Mouse (Mus musculus) cerebellum, adult (tissue): ENCODE results near the gene Tmem63a.
"Not testable (repeated sequence)": the region's sequence is repeated elsewhere in the genome, so short reads cannot be mapped to it uniquely, and the experiment has no call there.

ENCODE experiments used
- ATAC-seq: cut with Nextera tagmentation; 2 replicates; pipeline ENCODE4 v1.9.2; 2017; ENCODE audit warnings: mild to moderate bottlenecking, moderate library complexity, mixed read lengths; ENCODE audit not compliant: insufficient number of reproducible peaks, low FRiP score, low TSS enrichment

Tmem63a gene

GRCm38 (mm10) chr1:180942166-180943031, at the start of gene Tmem63a:
Tmem63a (plus strand) TSS chr1:180942344.
- ATAC-seq, result no peak

- no peak for ATAC-seq
These were observed 49.3 kb upstream of the Tmem63a start, which contains the start of gene Lefty2 for GRCm38 (mm10) chr1:180892808-180893207. Lefty2 (plus strand) TSS chr1:180893108.

GRCm38 (mm10) chr1:180894088-180894987, 47.8 kb upstream of the Tmem63a start:
- not testable (repeated sequence) for ATAC-seq

- no peak for ATAC-seq
These were observed 41.0 kb upstream of the Tmem63a start for GRCm38 (mm10) chr1:180901107-180901506.

- no peak for ATAC-seq
These were observed 39.2 kb upstream of the Tmem63a start for GRCm38 (mm10) chr1:180902915-180903314.

GRCm38 (mm10) chr1:180903666-180904038, 38.5 kb upstream of the Tmem63a start:
- ATAC-seq, result no peak

- ATAC-seq, result peak; percentile 98
These were observed 37.9 kb upstream of the Tmem63a start, which contains the start of gene Pycr2 for GRCm38 (mm10) chr1:180904039-180904814. Pycr2 (plus strand) TSS chr1:180904293.

GRCm38 (mm10) chr1:180904815-180905080, 37.4 kb upstream of the Tmem63a start:
- ATAC-seq, result no peak

- ATAC-seq, result no peak
These were observed 36.8 kb upstream of the Tmem63a start for GRCm38 (mm10) chr1:180905307-180905706.

- ATAC-seq, result no peak
These were observed 36.3 kb upstream of the Tmem63a start for GRCm38 (mm10) chr1:180905876-180906275.

GRCm38 (mm10) chr1:180906461-180907147, 35.5 kb upstream of the Tmem63a start:
- ATAC-seq, result no peak

GRCm38 (mm10) chr1:180911138-180911537, 31.0 kb upstream of the Tmem63a start:
- ATAC-seq, result no peak

- ATAC-seq, result no peak
These were observed 30.4 kb upstream of the Tmem63a start for GRCm38 (mm10) chr1:180911653-180912287.

GRCm38 (mm10) chr1:180912792-180913191, 29.4 kb upstream of the Tmem63a start:
- no peak for ATAC-seq

- no peak for ATAC-seq
These were observed 28.3 kb upstream of the Tmem63a start for GRCm38 (mm10) chr1:180913797-180914196.

GRCm38 (mm10) chr1:180916425-180916824, 25.7 kb upstream of the Tmem63a start:
- no peak for ATAC-seq

- ATAC-seq, result no peak
These were observed 25.1 kb upstream of the Tmem63a start for GRCm38 (mm10) chr1:180917053-180917452.

- ATAC-seq, result no peak
These were observed 22.5 kb upstream of the Tmem63a start for GRCm38 (mm10) chr1:180919686-180920085.

GRCm38 (mm10) chr1:180922273-180923048, 19.7 kb upstream of the Tmem63a start:
- no peak for ATAC-seq
